ENCODE assay signal across 8 mouse cellular contexts in genomic region chr4:120230256-120230649, GRCm38 (mm10). TPM values are rescaled to one million over a fixed set of nuclear protein-coding genes. Genes with fewer than 3 reads are reported as not detected.
A peak's percentile ranks its signal among the peaks of the same experiment; 100 is the strongest.
DNase-seq lines count a peak whose midpoint lies in the region; ATAC-seq lines count a peak whose summit lies in the region.

No protein-coding gene starts in this region.

- WGBS in embryonic facial prominence, embryonic 10.5 days: 17% methylated on average over 6 of the region's 6 CpGs

- peak; percentile 79 for DNase-seq in A20 (ENCODE audit: low read depth, low spot score)
- DNase-seq in R1 (ENCODE audit: low read depth, low spot score): peak; percentile 82
- DNase-seq in embryonic facial prominence, embryonic 10.5 days (ENCODE audit: low spot score): peak; percentile 76
- DNase-seq in heart, postnatal 10 days: peak; percentile 80 to 86
- peak; percentile 81 to 82 for DNase-seq in layer of hippocampus, postnatal 10 days (ENCODE audit: low spot score in 2 of 2)
- peak; percentile 50 for DNase-seq in right cerebral cortex, postnatal 25 days
- peak; percentile 72 for DNase-seq in urinary bladder, postnatal 25 days (ENCODE audit: low spot score)

- H3K36me3 ChIP-seq in embryonic facial prominence, embryonic 10.5 days (replicated peaks): no peaks in the 10 kb centered on the region

- H3K4me1 ChIP-seq in embryonic facial prominence, embryonic 10.5 days: no peaks in the 10 kb centered on the region

- H3K27me3 ChIP-seq in embryonic facial prominence, embryonic 10.5 days (replicated peaks; ENCODE audit: low read depth, poor library complexity, severe bottlenecking): peaks cover 34% of the 10 kb centered on the region

- intact Hi-C loops in heart, postnatal 10 days (cut with DNase I): loop anchor here (1.0 to 5.0 kb wide), 4 partner anchors 17 to 139 kb away; no protein-coding TSS in a partner anchor

- peak; percentile 68 for ATAC-seq in megakaryocyte, adult 5-6 weeks (ENCODE audit: poor library complexity, severe bottlenecking)

- no peak overlapping the region for H3K27ac ChIP-seq in embryonic facial prominence, embryonic 10.5 days (replicated peaks)

- H3K4me3 ChIP-seq in embryonic facial prominence, embryonic 10.5 days: no peak overlapping the region

- no peaks in the 10 kb centered on the region for H3K9me3 ChIP-seq in embryonic facial prominence, embryonic 10.5 days

RNA-seq across cellular contexts. Expression of gene Foxo6, which starts 56.9 kb away (rescaled TPM):
- polyA plus RNA-seq in embryonic facial prominence, embryonic 10.5 days (2016; fragmentation: Nextera tagmentation; extraction: Ambion mirVana): 0.05 and 0.21 TPM in 2 replicates
- total RNA-seq in heart, postnatal 10 days (2021): 1 to 10 TPM; 4.9 to 7.9 TPM
- 10 to 100 TPM; 60.4 to 61.7 TPM for total RNA-seq in layer of hippocampus, postnatal 10 days (2021)
- not detected in 2 replicates for total RNA-seq in megakaryocyte, adult 5-6 weeks (2015)
- not detected in 2 replicates for total RNA-seq in megakaryocyte, adult 5-6 weeks (2017)

Comparison
In these comparisons a context has a peak if more than half of its experiments do, and no peak if none do; other contexts are left out.
1. RNA of gene Foxo6, which starts 56.9 kb away (total RNA-seq): 60.4 to 61.7 TPM in layer of hippocampus, postnatal 10 days; 4.9 to 7.9 TPM in heart, postnatal 10 days and not detected in megakaryocyte, adult 5-6 weeks; every median in the first group is over 4 times any median in the second.
2. Peak in every context shown above with its lines, with median percentiles within 50 percentile points of each other: DNase-seq.